Mouse (Mus musculus) ES-Bruce4 (cell line): ENCODE measurements around the gene Cbfb.

Experiments
- CTCF ChIP-seq: IDR thresholded peaks from one replicate; pipeline ENCODE4 v1.8.1; 2011; ENCODE audit warnings: low read depth, low read length
- EP300 ChIP-seq: IDR thresholded peaks from 2 replicates; pipeline ENCODE4 v1.6.1; 2011; ENCODE audit warnings: low read depth, low read length; ENCODE audit not compliant: insufficient read depth

DNA sequence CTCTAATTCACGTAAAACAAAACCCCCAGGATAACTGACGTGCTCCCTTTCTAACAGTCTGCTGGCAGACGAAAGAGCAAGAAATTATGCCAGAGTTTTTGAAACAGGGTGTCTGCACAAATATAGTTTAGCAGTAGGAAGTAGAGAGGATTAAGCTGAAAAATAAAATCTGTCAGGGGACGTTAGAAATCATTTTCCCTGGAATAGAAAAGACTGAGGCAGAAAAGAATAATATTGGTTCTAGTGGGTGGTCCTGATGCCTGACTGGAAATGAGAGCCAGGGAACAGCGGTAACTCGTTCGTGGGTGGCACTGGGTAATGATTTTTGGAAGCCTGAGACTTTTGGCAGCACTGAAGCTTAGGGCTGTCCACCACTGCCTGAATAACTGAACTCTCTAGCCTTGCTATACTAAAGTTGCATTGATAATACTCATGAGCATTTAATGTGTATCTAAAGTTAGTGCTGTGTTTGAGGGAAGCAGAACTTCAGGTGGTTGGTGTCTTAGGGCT, 36.3 kb downstream of the Cbfb start:
- TF ChIP-seq EP300 (no peak), CTCF (no peak)
